Mouse (Mus musculus) MEL-GATA-1-ER (cell line): ENCODE measurements around the gene Pigr.

Experiments
- DNase-seq: peaks from one replicate; pipeline ENCODE4 v3.0.0-alpha.2; 2012; ENCODE audit warnings: low read depth; ENCODE audit errors: extremely low read depth

Gene Pigr

GRCm38 (mm10) chr1:130877889-130878614 lies 51.6 kb downstream of the Pigr start:
- DNase-seq = no peak

- DNase-seq = no peak
These were observed 53.4 kb downstream of the Pigr start for GRCm38 (mm10) chr1:130879927-130880326.

DNA sequence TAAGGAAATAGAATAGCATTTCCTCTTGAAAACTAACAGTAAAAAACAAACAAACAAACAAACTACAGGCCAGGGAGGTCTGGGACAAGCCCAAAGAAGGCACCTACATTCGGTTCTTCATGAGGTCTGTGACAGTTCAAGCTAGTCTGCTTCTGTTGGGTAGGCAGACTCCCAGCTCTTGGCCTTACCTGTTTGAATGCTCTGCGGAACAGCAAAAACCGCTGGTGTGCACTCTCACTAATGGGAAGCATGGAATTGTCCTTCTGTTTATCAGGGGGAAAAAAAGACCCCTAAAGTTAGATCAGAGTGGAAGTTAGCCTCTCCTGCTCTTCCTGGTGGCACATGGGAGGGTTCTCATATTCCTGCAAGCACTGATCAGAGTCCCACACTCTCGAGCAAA lies 56.7 kb downstream of the Pigr start:
- DNase-seq = no peak

GRCm38 (mm10) chr1:130887354-130887753 lies 60.9 kb downstream of the Pigr start, which contains the start of gene Il24:
Il24 (minus strand) TSS chr1:130887454.
- no peak for DNase-seq

- no peak for DNase-seq
These were observed 66.0 kb downstream of the Pigr start for GRCm38 (mm10) chr1:130892446-130892845.

DNA sequence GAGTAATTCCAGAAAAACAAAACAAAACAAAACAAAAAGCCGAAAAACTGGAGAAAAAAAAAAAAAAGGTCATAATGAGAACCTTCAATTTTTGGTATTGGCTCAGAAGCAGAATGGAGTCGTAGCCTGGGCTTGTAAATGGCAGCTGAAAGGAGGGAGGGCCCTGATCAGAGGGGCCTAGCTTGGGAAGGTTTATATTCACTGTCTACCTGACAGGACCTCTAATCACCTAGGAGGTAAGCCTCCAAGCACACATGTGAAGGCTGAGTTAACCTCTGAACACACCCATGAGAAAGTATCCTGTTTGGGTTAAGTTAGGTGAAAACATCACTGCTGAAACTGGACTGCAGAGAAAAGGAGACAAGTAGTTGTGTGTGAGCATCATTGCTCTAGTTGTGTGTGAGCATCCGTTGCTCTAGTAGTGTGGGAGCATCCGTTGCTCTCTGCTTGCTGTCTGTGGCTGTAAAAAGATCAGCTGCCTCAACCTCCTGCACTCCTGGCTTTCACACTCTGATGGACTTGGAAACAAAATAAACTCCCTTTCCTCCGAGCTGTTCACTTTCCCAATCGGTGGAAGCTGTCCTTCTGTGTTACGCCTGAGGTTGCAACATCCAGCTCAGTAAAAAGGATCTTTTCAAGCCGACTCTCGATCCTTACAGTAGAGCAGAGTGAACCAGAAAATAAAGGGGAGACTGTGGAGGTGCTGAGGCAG lies 67.0 kb downstream of the Pigr start:
- DNase-seq = no peak

- DNase-seq = no peak
These were observed 68.0 kb downstream of the Pigr start for GRCm38 (mm10) chr1:130894468-130894867.
